Mouse (Mus musculus) midbrain, embryonic 13.5 days (tissue): ENCODE data around the gene Shc3. TPM values are rescaled to one million over a fixed set of nuclear protein-coding genes. Genes with fewer than 3 reads are reported as not detected.

Experiments used
- ATAC-seq: fragments of 200-750 bp; cut with Nextera tagmentation; 2 replicates; pipeline ENCODE4 v1.8.0; 2017; ENCODE audit warnings: mild to moderate bottlenecking, moderate TSS enrichment, moderate library complexity
- H3K27ac ChIP-seq: fragments of 300-500 bp; sonication (generic); 2 replicates; pipeline ENCODE4 v1.5.1; 2015; ENCODE audit warnings: inconsistent platforms, mild to moderate bottlenecking, moderate library complexity
- H3K27me3 ChIP-seq: fragments of 300-500 bp; sonication (generic); 2 replicates; pipeline ENCODE4 v1.6.1; 2015; ENCODE audit warnings: mild to moderate bottlenecking, inconsistent platforms
- H3K36me3 ChIP-seq: fragments of 300-500 bp; sonication (generic); 2 replicates; pipeline ENCODE4 v1.6.1; 2015; ENCODE audit warnings: mild to moderate bottlenecking, inconsistent platforms
- H3K4me1 ChIP-seq: fragments of 300-500 bp; sonication (generic); replicated peaks from 2 replicates; pipeline ENCODE4 v1.6.1; 2015; ENCODE audit warnings: inconsistent platforms
- H3K4me2 ChIP-seq: fragments of 300-500 bp; sonication (generic); replicated peaks from 2 replicates; pipeline ENCODE4 v1.6.1; 2015; ENCODE audit warnings: moderate library complexity, mild to moderate bottlenecking, inconsistent platforms
- H3K4me3 ChIP-seq: fragments of 300-500 bp; sonication (generic); replicated peaks from 2 replicates; pipeline ENCODE4 v1.5.1; 2015; ENCODE audit warnings: mild to moderate bottlenecking, inconsistent platforms
- H3K9ac ChIP-seq: fragments of 300-500 bp; sonication (generic); replicated peaks from 2 replicates; pipeline ENCODE4 v1.6.1; 2015; ENCODE audit warnings: mild to moderate bottlenecking, inconsistent platforms
- H3K9me3 ChIP-seq: fragments of 300-500 bp; sonication (generic); 2 replicates; pipeline ENCODE4 v1.6.1; 2016; ENCODE audit warnings: mild to moderate bottlenecking, inconsistent platforms
- WGBS: fragments of 180-500 bp; shearing (Covaris S2); methylation state at CpG from one replicate; pipeline ENCODE4 v1.1.7; 2015; 5-methylcytosine and 5-hydroxymethylcytosine counted together
- polyA plus RNA-seq: library from polyadenylated mRNA; unstranded; fragments of >200 nt; fragmentation: Nextera tagmentation; extraction: Ambion mirVana; gene quantifications from 2 replicates; pipeline ENCODE4 v1.2.1, GENCODE M21; 2015

The Shc3 gene
- polyA plus RNA-seq, 1 experiment from 2014 or later: 4.1 TPM

GRCm38 (mm10) chr13:51508836-51509235 is 60.4 kb downstream of the Shc3 start:
- Histone ChIP-seq H3K9ac (no peak overlapping the region), H3K4me2 (no peak overlapping the region), H3K9me3 (no peaks in the 10 kb centered on the region), H3K36me3 (no peaks in the 10 kb centered on the region), H3K4me1 (no peaks in the 10 kb centered on the region), H3K4me3 (no peak overlapping the region), H3K27me3 (no peaks in the 10 kb centered on the region), H3K27ac (no peak overlapping the region)
- WGBS: 88% methylated on average over 9 of the region's 9 CpGs
- no peak for ATAC-seq

DNA sequence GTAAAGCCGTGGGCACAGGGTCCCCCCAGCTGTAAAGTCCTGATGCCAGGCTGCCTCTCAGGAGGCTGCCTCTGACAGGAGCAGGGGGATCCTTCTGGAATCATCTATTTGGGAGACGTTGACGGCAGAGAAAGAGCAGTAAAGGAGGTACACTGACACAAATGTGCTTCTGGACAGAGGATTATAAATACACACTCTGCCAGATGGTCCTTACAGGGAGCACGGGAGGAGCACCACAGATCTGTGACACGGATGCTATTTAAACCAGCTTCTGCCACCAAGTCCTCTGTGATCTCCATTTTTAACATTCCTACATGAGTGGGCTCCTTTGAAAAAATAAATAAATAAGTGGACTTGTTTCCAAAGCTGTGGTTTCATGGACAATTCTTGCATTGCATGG is 63.5 kb downstream of the Shc3 start:
- Histone ChIP-seq H3K9me3 (no peaks in the 10 kb centered on the region), H3K27me3 (no peaks in the 10 kb centered on the region), H3K9ac (no peak overlapping the region), H3K27ac (no peak overlapping the region), H3K4me1 (no peaks in the 10 kb centered on the region), H3K36me3 (no peaks in the 10 kb centered on the region), H3K4me3 (no peak overlapping the region), H3K4me2 (no peak overlapping the region)
- WGBS: 87% methylated on average over 5 of the region's 5 CpGs
- no peak for ATAC-seq

- H3K4me3 ChIP-seq: no peak overlapping the region
- 92% methylated on average over 1 of the region's 1 CpGs for WGBS
- no peak overlapping the region for H3K9ac ChIP-seq
Observed at GRCm38 (mm10) chr13:51499769-51500168, 69.5 kb downstream of the Shc3 start.

GRCm38 (mm10) chr13:51493676-51494075 is 75.5 kb downstream of the Shc3 start:
- no peaks in the 10 kb centered on the region for H3K4me1 ChIP-seq
- no peak overlapping the region for H3K4me3 ChIP-seq
- no peak overlapping the region for H3K4me2 ChIP-seq
- no peak for ATAC-seq
- no peaks in the 10 kb centered on the region for H3K9me3 ChIP-seq
- no peaks in the 10 kb centered on the region for H3K36me3 ChIP-seq
- no peak overlapping the region for H3K9ac ChIP-seq
- H3K27ac ChIP-seq: no peak overlapping the region
- WGBS: 85% methylated on average over 9 of the region's 9 CpGs
- no peaks in the 10 kb centered on the region for H3K27me3 ChIP-seq

More at GRCm38 (mm10) chr13:51499769-51500168, 69.5 kb downstream of the Shc3 start:
- no peak overlapping the region for H3K4me2 ChIP-seq
- no peaks in the 10 kb centered on the region for H3K4me1 ChIP-seq
- H3K27ac ChIP-seq: no peak overlapping the region
- no peaks in the 10 kb centered on the region for H3K36me3 ChIP-seq
- H3K9me3 ChIP-seq: no peaks in the 10 kb centered on the region
- no peak for ATAC-seq
- no peaks in the 10 kb centered on the region for H3K27me3 ChIP-seq

- H3K4me1 ChIP-seq: no peaks in the 10 kb centered on the region
- H3K27me3 ChIP-seq: no peaks in the 10 kb centered on the region
- WGBS: 75% methylated on average over 8 of the region's 8 CpGs
- H3K9ac ChIP-seq: no peak overlapping the region
- no peak overlapping the region for H3K4me3 ChIP-seq
- no peaks in the 10 kb centered on the region for H3K9me3 ChIP-seq
- H3K27ac ChIP-seq: no peak overlapping the region
- H3K4me2 ChIP-seq: no peak overlapping the region
- H3K36me3 ChIP-seq: no peaks in the 10 kb centered on the region
- no peak for ATAC-seq
Observed at GRCm38 (mm10) chr13:51491649-51492435, 77.4 kb downstream of the Shc3 start.

DNA sequence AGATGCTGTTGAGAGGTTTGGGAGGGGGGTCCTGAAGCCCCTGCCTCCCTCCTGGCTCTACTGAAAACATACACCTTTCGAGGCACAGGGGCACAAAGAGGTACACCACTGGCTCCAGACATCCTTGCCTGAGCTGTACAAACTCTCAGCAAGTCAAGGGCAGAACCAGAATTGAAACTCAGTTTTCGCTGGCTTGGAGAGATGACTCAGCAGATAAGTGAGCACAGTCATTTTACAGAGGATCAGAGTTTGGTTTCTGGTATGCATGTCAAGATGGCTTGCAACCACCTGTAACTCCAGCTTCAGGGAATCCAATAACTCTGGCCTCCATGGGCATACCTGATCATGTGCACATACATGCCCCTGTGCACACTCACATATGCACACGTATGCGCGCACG is 79.0 kb downstream of the Shc3 start:
- no peaks in the 10 kb centered on the region for H3K27me3 ChIP-seq
- no peak overlapping the region for H3K27ac ChIP-seq
- no peak overlapping the region for H3K9ac ChIP-seq
- no peaks in the 10 kb centered on the region for H3K4me1 ChIP-seq
- H3K36me3 ChIP-seq: no peaks in the 10 kb centered on the region
- 94% methylated on average over 6 of the region's 6 CpGs for WGBS
- no peak for ATAC-seq
- no peak overlapping the region for H3K4me2 ChIP-seq
- no peak overlapping the region for H3K4me3 ChIP-seq
- no peaks in the 10 kb centered on the region for H3K9me3 ChIP-seq

DNA sequence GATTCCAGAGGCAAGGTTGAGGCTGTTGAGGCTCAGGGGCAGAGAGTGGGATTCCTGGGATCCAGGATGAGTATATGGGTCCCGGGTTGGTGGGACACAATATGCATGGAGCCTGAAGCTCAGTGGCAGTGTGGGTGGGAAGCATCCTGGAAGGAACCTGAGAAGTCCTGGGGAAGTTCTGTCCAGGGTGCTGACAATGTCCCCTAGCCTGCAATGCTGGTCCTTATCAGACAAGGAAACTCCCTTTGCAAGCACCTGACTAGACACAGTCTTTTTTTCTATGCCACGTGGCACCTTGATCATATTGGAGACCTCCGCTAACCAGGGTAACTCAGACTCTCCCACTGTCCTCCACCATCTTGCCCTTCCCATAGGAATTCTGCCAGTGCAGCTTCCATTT is 80.3 kb downstream of the Shc3 start:
- no peak for ATAC-seq
- Histone ChIP-seq H3K4me3 (no peak overlapping the region), H3K27me3 (no peaks in the 10 kb centered on the region), H3K4me1 (no peaks in the 10 kb centered on the region), H3K27ac (no peak overlapping the region), H3K9me3 (no peaks in the 10 kb centered on the region), H3K4me2 (no peak overlapping the region), H3K36me3 (no peaks in the 10 kb centered on the region), H3K9ac (no peak overlapping the region)
- WGBS: 87% methylated on average over 3 of the region's 3 CpGs

GRCm38 (mm10) chr13:51485291-51485690 is 83.9 kb downstream of the Shc3 start:
- H3K4me2 ChIP-seq: no peak overlapping the region
- no peak overlapping the region for H3K9ac ChIP-seq
- no peak for ATAC-seq
- H3K4me1 ChIP-seq: no peaks in the 10 kb centered on the region
- H3K27me3 ChIP-seq: no peaks in the 10 kb centered on the region
- WGBS: 94% methylated on average over 9 of the region's 9 CpGs
- no peaks in the 10 kb centered on the region for H3K9me3 ChIP-seq
- no peak overlapping the region for H3K4me3 ChIP-seq
- no peaks in the 10 kb centered on the region for H3K36me3 ChIP-seq
- no peak overlapping the region for H3K27ac ChIP-seq

- WGBS: 93% methylated on average over 11 of the region's 11 CpGs
- Histone ChIP-seq H3K9me3 (no peaks in the 10 kb centered on the region), H3K36me3 (no peaks in the 10 kb centered on the region), H3K27ac (no peak overlapping the region), H3K9ac (no peak overlapping the region), H3K4me2 (no peak overlapping the region), H3K27me3 (no peaks in the 10 kb centered on the region), H3K4me1 (no peaks in the 10 kb centered on the region), H3K4me3 (no peak overlapping the region)
- ATAC-seq: no peak
Observed at GRCm38 (mm10) chr13:51482786-51483185, 86.4 kb downstream of the Shc3 start.

DNA sequence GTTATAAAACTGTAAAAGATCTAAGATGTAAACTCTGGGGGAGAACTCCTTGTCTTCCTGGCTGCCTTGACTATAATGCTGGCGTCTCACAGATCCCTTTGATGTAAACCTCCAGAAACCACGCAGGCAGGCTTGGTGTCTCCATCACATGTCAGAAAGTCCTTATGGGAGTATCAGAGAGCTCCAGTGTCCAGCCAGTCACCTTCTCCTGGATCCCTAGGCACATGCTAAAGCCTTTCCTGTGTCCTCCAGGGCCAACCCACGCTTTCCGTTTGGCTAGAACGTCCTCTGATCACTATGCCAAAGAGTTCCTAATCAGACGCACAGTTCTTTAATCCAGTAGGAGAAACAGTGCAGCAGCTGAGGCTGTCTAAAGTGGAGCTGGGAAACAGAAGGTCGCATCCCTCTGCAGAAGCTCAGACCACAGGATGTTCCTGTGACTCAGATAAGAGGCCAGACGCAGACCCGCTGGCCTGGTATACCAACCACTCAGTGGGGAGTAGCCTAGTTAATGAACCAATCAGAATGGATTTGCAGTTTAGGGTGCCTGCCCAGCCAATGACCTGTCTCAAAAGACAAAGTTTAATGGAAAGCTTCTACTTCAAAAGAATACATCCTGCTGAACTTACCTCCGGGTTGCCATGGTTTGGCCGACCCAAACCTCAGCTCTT is 88.7 kb downstream of the Shc3 start:
- 81% methylated on average over 11 of the region's 11 CpGs for WGBS
- no peaks in the 10 kb centered on the region for H3K36me3 ChIP-seq
- H3K27me3 ChIP-seq: no peaks in the 10 kb centered on the region
- H3K9me3 ChIP-seq: no peaks in the 10 kb centered on the region
- no peak overlapping the region for H3K4me3 ChIP-seq
- H3K9ac ChIP-seq: no peak overlapping the region
- H3K4me2 ChIP-seq: no peak overlapping the region
- H3K27ac ChIP-seq: no peak overlapping the region
- no peaks in the 10 kb centered on the region for H3K4me1 ChIP-seq
- ATAC-seq: no peak

- WGBS: 88% methylated on average over 11 of the region's 11 CpGs
Observed at GRCm38 (mm10) chr13:51479826-51480225, 89.4 kb downstream of the Shc3 start.

DNA sequence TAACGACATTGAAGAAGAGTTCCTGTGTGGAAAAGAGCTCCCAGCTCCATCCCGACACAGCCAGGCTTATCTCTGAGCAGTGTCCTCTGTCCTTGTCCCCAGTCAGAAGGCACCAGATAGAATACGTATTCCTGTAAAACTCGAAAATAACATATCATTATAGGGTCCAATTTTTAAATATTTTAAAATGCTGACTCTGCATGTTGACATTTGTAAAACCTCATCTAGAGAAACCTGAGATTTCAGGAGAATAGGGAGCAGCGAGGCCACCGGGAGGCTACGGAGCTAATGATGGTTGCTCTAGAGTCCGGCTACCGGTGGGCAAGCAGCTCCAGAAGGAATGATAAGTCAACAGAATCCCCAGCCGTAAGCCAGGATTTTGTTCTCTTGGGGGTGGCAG is 92.2 kb downstream of the Shc3 start:
- no peaks in the 10 kb centered on the region for H3K27me3 ChIP-seq
- H3K9me3 ChIP-seq: no peaks in the 10 kb centered on the region
- H3K4me2 ChIP-seq: no peak overlapping the region
- H3K9ac ChIP-seq: no peak overlapping the region
- H3K4me3 ChIP-seq: no peak overlapping the region
- ATAC-seq: no peak
- no peaks in the 10 kb centered on the region for H3K36me3 ChIP-seq
- 92% methylated on average over 10 of the region's 10 CpGs for WGBS
- H3K4me1 ChIP-seq: no peaks in the 10 kb centered on the region
- H3K27ac ChIP-seq: no peak overlapping the region

More at GRCm38 (mm10) chr13:51479826-51480225, 89.4 kb downstream of the Shc3 start:
- no peak overlapping the region for H3K27ac ChIP-seq
- ATAC-seq: no peak
- no peaks in the 10 kb centered on the region for H3K36me3 ChIP-seq
- H3K9me3 ChIP-seq: no peaks in the 10 kb centered on the region
- H3K27me3 ChIP-seq: no peaks in the 10 kb centered on the region
- H3K4me3 ChIP-seq: no peak overlapping the region
- no peaks in the 10 kb centered on the region for H3K4me1 ChIP-seq
- no peak overlapping the region for H3K9ac ChIP-seq
- H3K4me2 ChIP-seq: no peak overlapping the region
